Mouse (Mus musculus): ENCODE data around the gene Gm28036. TPM values are rescaled to one million over a fixed set of nuclear protein-coding genes. Genes with fewer than 3 reads are reported as not detected.

Gene Gm28036
- polyA plus RNA-seq, 1 experiment from 2014 or later = 14.1 TPM

DNA sequence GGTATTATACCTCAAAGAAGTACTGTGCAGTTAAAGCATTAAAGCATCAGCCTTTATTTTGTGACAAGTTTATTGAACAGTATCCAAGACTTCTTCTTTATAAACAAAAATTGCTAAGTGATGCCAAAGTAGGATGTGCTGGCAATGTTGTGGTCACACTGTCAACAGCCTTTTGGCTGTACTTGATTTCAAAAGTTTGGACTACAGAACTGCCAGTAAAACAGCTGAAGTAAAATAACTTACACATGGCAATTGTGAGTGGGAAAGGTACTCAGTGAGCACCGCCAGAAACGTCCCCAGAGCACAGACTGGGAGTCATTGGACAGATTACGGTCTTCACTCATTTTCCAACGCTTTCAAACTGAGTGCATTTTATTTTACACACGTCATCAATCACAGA, 35.0 kb downstream of the Gm28036 start:
- Histone ChIP-seq H3K36me3 (ENCODE audit: control insufficient read depth, insufficient read depth) (peaks cover 15% of the 10 kb centered on the region), H3K9ac (ENCODE audit: low read length) (no peak overlapping the region)
- 67% methylated on average over 5 of the region's 5 CpGs for WGBS

DNA sequence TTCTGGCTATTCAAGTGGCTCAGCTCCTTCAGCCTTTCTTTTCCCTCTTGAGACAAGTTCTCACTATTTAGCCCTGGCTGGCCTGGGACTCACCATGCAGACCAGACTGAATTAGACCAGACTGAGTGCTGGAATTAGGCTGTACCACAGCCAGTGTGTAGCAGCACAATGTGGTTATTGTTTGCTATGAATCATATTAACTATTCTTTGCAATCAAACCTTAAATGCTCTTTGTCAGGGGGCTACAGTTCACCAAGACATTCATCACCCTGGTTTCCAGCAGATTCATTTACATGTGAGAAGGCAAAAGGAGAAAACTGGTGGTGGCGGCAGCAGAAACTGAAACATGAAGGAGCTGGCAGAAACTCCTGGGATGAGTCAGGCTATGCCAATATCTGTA, 37.1 kb downstream of the Gm28036 start:
- Histone ChIP-seq H3K4me2 (ENCODE audit: low read depth, low read length) (no peak overlapping the region), H3K9me3 (replicated peaks; ENCODE audit: control insufficient read depth, low read length) (no peaks in the 10 kb centered on the region), H3K4me1 (ENCODE audit: control insufficient read depth, insufficient read depth, low read length) (peaks cover 5% of the 10 kb centered on the region), H3K36me3 (ENCODE audit: control insufficient read depth, insufficient read depth) (peaks cover 5% of the 10 kb centered on the region; the same call in 1 of the 2 replicates), H3K27ac (ENCODE audit: low read length) (no peak overlapping the region), H3K4me3 (ENCODE audit: low read length) (no peak overlapping the region), H3K9ac (ENCODE audit: low read length) (no peak overlapping the region), H3K27me3 (ENCODE audit: control insufficient read depth, insufficient read depth, low read length) (no peaks in the 10 kb centered on the region)
- 82% methylated on average over 1 of the region's 1 CpGs for WGBS
- ATAC-seq (replicated peaks; ENCODE audit: extremely low read depth, insufficient read depth, low FRiP score) = no peak

More for the DNA sequence above, 35.0 kb downstream of the Gm28036 start:
- no peak for ATAC-seq (replicated peaks; ENCODE audit: extremely low read depth, insufficient read depth, low FRiP score)
- no peaks in the 10 kb centered on the region for H3K27me3 ChIP-seq (ENCODE audit: control insufficient read depth, insufficient read depth, low read length)
- no peaks in the 10 kb centered on the region for H3K9me3 ChIP-seq (replicated peaks; ENCODE audit: control insufficient read depth, low read length)
- H3K4me3 ChIP-seq (ENCODE audit: low read length) = no peak overlapping the region
- H3K4me1 ChIP-seq (ENCODE audit: control insufficient read depth, insufficient read depth, low read length) = no peaks in the 10 kb centered on the region; the same call in 1 of the 2 replicates
- H3K27ac ChIP-seq (ENCODE audit: low read length) = no peak overlapping the region
- no peak overlapping the region for H3K4me2 ChIP-seq (ENCODE audit: low read depth, low read length)

GRCm38 (mm10) chr2:156087391-156088110, 39.3 kb downstream of the Gm28036 start:
- no peak overlapping the region for H3K4me3 ChIP-seq (ENCODE audit: low read length)
- no peaks in the 10 kb centered on the region for H3K9me3 ChIP-seq (replicated peaks; ENCODE audit: control insufficient read depth, low read length)
- WGBS = 82% methylated on average over 7 of the region's 7 CpGs
- H3K4me2 ChIP-seq (ENCODE audit: low read depth, low read length) = no peak overlapping the region
- H3K9ac ChIP-seq (ENCODE audit: low read length) = no peak overlapping the region
- no peak for ATAC-seq (replicated peaks; ENCODE audit: extremely low read depth, insufficient read depth, low FRiP score)
- peaks cover 5% of the 10 kb centered on the region for H3K4me1 ChIP-seq (ENCODE audit: control insufficient read depth, insufficient read depth, low read length)
- no peak overlapping the region for H3K27ac ChIP-seq (ENCODE audit: low read length)
- peaks cover 5% of the 10 kb centered on the region; the same call in 1 of the 2 replicates for H3K36me3 ChIP-seq (ENCODE audit: control insufficient read depth, insufficient read depth)
- H3K27me3 ChIP-seq (ENCODE audit: control insufficient read depth, insufficient read depth, low read length) = no peaks in the 10 kb centered on the region

GRCm38 (mm10) chr2:156084541-156084940, 42.4 kb downstream of the Gm28036 start:
- H3K36me3 ChIP-seq (ENCODE audit: control insufficient read depth, insufficient read depth) = peaks cover 1% of the 10 kb centered on the region; the same call in 1 of the 2 replicates
- no peak overlapping the region for H3K4me3 ChIP-seq (ENCODE audit: low read length)
- no peak for ATAC-seq (replicated peaks; ENCODE audit: extremely low read depth, insufficient read depth, low FRiP score)
- H3K9me3 ChIP-seq (replicated peaks; ENCODE audit: control insufficient read depth, low read length) = no peaks in the 10 kb centered on the region
- H3K27ac ChIP-seq (ENCODE audit: low read length) = no peak overlapping the region
- H3K4me1 ChIP-seq (ENCODE audit: control insufficient read depth, insufficient read depth, low read length) = peaks cover 18% of the 10 kb centered on the region
- no peak overlapping the region for H3K4me2 ChIP-seq (ENCODE audit: low read depth, low read length)
- H3K27me3 ChIP-seq (ENCODE audit: control insufficient read depth, insufficient read depth, low read length) = no peaks in the 10 kb centered on the region
- 89% methylated on average over 3 of the region's 3 CpGs for WGBS
- H3K9ac ChIP-seq (ENCODE audit: low read length) = no peak overlapping the region

DNA sequence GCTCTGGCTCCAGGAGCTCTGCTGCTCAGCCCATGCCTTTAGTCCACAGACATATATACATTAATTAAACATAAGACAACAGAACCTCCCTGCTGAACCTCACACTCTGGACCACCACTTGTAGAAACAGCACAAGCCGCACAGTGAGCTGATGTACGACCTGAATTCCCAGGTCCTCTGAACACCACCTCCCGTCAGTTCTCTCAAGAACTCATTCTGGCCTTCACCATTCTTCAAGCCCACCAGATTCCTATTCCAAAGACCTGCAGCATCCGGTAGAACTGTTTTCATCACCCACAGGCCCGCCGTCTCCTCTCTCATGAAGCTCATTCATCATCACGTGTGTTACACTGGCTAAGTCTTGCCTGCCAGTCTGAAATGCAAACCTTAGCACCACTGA, 46.5 kb downstream of the Gm28036 start:
- Histone ChIP-seq H3K27ac (ENCODE audit: low read length) (peak overlapping the region; percentile 11; the same call in 1 of the 2 replicates), H3K36me3 (ENCODE audit: control insufficient read depth, insufficient read depth) (peaks cover 22% of the 10 kb centered on the region), H3K4me3 (ENCODE audit: low read length) (no peak overlapping the region), H3K4me1 (ENCODE audit: control insufficient read depth, insufficient read depth, low read length) (peaks cover 14% of the 10 kb centered on the region), H3K9me3 (replicated peaks; ENCODE audit: control insufficient read depth, low read length) (no peaks in the 10 kb centered on the region), H3K4me2 (ENCODE audit: low read depth, low read length) (no peak overlapping the region), H3K27me3 (ENCODE audit: control insufficient read depth, insufficient read depth, low read length) (no peaks in the 10 kb centered on the region), H3K9ac (ENCODE audit: low read length) (no peak overlapping the region)
- no peak for ATAC-seq (replicated peaks; ENCODE audit: extremely low read depth, insufficient read depth, low FRiP score)
- 74% methylated on average over 7 of the region's 7 CpGs for WGBS

DNA sequence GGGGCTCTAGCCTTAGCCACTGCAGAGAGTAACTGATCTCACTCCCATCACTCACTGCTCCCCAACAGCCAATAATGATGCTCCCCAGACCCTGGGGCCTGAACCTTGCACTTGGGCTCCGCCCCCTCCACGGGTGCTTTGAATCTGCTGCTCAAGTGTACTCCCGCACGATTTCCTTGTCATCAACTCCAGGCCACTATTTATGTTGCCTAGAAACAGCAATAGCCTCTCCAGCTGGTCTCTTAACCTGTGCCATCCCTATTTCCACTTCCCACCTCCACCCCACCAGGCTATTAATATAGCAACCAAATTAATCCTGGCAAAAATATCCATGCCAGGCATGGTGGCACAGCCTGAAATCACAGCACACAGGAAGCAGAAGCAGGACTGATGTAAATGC, 47.2 kb downstream of the Gm28036 start:
- Histone ChIP-seq H3K9ac (ENCODE audit: low read length) (no peak overlapping the region), H3K9me3 (replicated peaks; ENCODE audit: control insufficient read depth, low read length) (no peaks in the 10 kb centered on the region), H3K27ac (ENCODE audit: low read length) (peak overlapping the region; percentile 11; the same call in 1 of the 2 replicates), H3K4me2 (ENCODE audit: low read depth, low read length) (no peak overlapping the region), H3K27me3 (ENCODE audit: control insufficient read depth, insufficient read depth, low read length) (no peaks in the 10 kb centered on the region), H3K36me3 (ENCODE audit: control insufficient read depth, insufficient read depth) (peaks cover 29% of the 10 kb centered on the region), H3K4me3 (ENCODE audit: low read length) (no peak overlapping the region), H3K4me1 (ENCODE audit: control insufficient read depth, insufficient read depth, low read length) (peaks cover 14% of the 10 kb centered on the region)
- WGBS = 27% methylated on average over 4 of the region's 4 CpGs
- ATAC-seq (replicated peaks; ENCODE audit: extremely low read depth, insufficient read depth, low FRiP score) = peak; percentile 54; the same call in 1 of the 2 replicates

GRCm38 (mm10) chr2:156079183-156079560, 47.7 kb downstream of the Gm28036 start:
- 77% methylated on average over 8 of the region's 8 CpGs for WGBS
- no peaks in the 10 kb centered on the region for H3K27me3 ChIP-seq (ENCODE audit: control insufficient read depth, insufficient read depth, low read length)
- no peak overlapping the region for H3K9ac ChIP-seq (ENCODE audit: low read length)
- ATAC-seq (replicated peaks; ENCODE audit: extremely low read depth, insufficient read depth, low FRiP score) = no peak
- H3K9me3 ChIP-seq (replicated peaks; ENCODE audit: control insufficient read depth, low read length) = no peaks in the 10 kb centered on the region
- H3K4me3 ChIP-seq (ENCODE audit: low read length) = no peak overlapping the region
- no peak overlapping the region for H3K4me2 ChIP-seq (ENCODE audit: low read depth, low read length)
- H3K4me1 ChIP-seq (ENCODE audit: control insufficient read depth, insufficient read depth, low read length) = peaks cover 14% of the 10 kb centered on the region
- H3K36me3 ChIP-seq (ENCODE audit: control insufficient read depth, insufficient read depth) = peaks cover 33% of the 10 kb centered on the region
- H3K27ac ChIP-seq (ENCODE audit: low read length) = 0 out of 2 replicates have a peak overlapping the region, but pooled peaks have one; percentile 19

DNA sequence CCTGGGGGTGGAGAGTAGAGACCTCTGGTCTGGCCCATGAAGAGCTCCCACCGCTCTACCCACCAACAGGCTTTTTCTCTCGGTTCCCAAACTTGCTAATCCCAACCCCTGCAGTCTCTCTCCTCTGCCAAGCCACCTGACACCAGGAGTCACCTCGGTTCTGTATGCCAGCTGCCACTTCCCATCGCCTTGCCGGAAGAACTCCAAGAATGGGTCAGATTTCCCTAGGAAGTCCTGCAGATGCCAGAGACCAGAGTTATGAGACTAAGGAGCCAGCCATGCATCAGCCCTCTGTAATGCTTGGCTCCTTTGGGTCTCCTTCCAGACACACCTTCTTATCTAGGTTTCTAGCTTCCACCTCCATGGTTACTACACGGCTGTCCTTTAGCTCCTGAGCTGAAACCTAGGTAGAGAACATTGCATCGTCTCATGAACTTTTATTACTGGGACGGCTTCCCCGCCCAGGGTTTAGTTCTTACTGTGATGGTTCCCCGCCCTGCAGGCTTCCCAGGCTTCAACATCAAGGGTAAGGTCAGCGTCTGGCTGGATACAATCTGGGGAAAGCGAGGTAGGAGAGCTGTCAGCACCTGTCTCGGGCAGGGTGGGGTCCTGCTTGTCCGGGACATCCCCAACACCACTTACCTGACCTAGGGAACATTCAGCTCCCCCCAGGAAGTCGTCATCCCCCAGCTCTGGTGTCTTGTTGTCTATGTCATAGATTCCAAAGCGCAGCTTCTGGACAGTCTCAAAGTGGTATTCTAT, 48.3 kb downstream of the Gm28036 start:
- Histone ChIP-seq H3K27ac (ENCODE audit: low read length) (no peak overlapping the region), H3K9me3 (replicated peaks; ENCODE audit: control insufficient read depth, low read length) (no peaks in the 10 kb centered on the region), H3K4me3 (ENCODE audit: low read length) (no peak overlapping the region), H3K27me3 (ENCODE audit: control insufficient read depth, insufficient read depth, low read length) (no peaks in the 10 kb centered on the region), H3K4me1 (ENCODE audit: control insufficient read depth, insufficient read depth, low read length) (peaks cover 14% of the 10 kb centered on the region), H3K36me3 (ENCODE audit: control insufficient read depth, insufficient read depth) (peaks cover 38% of the 10 kb centered on the region), H3K4me2 (ENCODE audit: low read depth, low read length) (no peak overlapping the region), H3K9ac (ENCODE audit: low read length) (no peak overlapping the region)
- no peak for ATAC-seq (replicated peaks; ENCODE audit: extremely low read depth, insufficient read depth, low FRiP score)
- WGBS = 84% methylated on average over 16 of the region's 16 CpGs

GRCm38 (mm10) chr2:156077461-156077860, 49.4 kb downstream of the Gm28036 start:
- WGBS = 83% methylated on average over 7 of the region's 7 CpGs
- no peak overlapping the region for H3K27ac ChIP-seq (ENCODE audit: low read length)
- H3K4me1 ChIP-seq (ENCODE audit: control insufficient read depth, insufficient read depth, low read length) = peaks cover 14% of the 10 kb centered on the region
- no peak overlapping the region for H3K4me2 ChIP-seq (ENCODE audit: low read depth, low read length)
- H3K9ac ChIP-seq (ENCODE audit: low read length) = no peak overlapping the region
- H3K27me3 ChIP-seq (ENCODE audit: control insufficient read depth, insufficient read depth, low read length) = no peaks in the 10 kb centered on the region
- no peaks in the 10 kb centered on the region for H3K9me3 ChIP-seq (replicated peaks; ENCODE audit: control insufficient read depth, low read length)
- peaks cover 49% of the 10 kb centered on the region for H3K36me3 ChIP-seq (ENCODE audit: control insufficient read depth, insufficient read depth)
- H3K4me3 ChIP-seq (ENCODE audit: low read length) = no peak overlapping the region
- no peak for ATAC-seq (replicated peaks; ENCODE audit: extremely low read depth, insufficient read depth, low FRiP score)

Data from heart, embryonic 16.5 days (tissue).